Mouse (Mus musculus) gastrocnemius, adult 8-10 months (tissue): ENCODE measurements at regions not wholly inside any gene's neighbourhood (a gene's known extent, or its start where the extent isn't known, plus 50 kb on each side); places are given as distances from the start of the nearest gene placed in this dataset.
"Not testable (repeated sequence)": the region's sequence is repeated elsewhere in the genome, so short reads cannot be mapped to it uniquely, and the experiment has no call there.

Experiments used
- DNase-seq, 2 experiments: peaks; one replicate each; pipeline ENCODE4 v3.0.0; 2022; ENCODE audit warnings: low spot score in 2 of 2

DNA sequence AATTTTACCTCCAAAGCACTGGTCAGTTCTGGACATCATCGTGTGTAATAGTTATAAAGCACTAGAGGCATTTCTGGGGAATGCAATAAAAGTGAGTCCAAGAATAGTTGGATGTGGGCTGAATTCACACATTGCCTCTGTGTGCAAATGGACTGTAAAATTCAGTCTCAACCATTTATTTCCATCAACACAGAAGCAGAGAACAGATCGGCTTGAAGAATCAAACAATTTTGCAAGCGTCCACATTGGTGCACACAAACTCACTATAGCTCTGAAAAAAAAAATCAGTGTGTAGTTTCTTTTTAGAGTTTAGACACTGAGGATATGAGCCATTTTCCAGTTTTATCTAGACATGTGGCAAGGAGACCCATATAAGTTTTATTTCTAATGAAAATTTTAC lies 208.9 kb upstream of the Slc7a11 start:
- DNase-seq = no peak

DNA sequence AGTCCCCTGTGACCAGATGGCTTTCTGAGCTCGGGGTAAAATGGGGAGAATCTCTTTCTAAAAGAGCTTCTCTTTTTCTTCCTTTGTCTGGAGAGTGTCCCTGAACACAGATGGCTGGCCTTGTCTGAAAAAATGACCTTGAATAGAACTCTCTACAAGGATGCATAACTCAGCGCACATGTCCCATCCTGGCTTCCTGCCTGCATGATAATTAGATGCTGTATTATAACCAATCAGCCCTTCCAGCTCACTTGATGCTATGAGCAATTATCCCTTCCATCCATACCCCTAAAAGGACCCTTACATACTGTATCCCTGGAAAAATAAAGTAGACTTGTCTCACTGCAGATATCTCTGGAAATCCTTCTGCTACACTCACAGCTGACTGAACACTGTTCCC lies 199.7 kb upstream of the Slc7a11 start:
- DNase-seq = no peak

DNA sequence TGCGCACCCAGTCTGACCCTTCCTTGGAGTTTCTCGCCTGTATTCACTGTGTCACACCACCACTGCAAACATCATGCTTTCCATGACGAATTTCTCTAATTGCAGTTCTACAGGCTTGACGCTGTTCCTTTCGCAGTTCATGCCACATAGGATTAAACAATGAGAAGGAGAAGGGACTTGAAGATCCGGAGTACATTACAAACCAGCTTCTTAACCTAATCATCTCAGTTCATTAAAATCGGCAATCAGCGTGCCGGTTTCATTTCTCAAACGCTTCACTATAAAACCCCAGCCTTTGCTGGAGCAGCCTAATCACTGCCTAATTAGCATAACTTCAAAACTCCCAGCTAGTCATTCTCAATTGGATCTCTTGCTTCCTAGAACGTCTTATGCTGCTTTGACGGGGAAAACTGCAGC lies 196.5 kb upstream of the Slc7a11 start:
- DNase-seq = no peak

DNA sequence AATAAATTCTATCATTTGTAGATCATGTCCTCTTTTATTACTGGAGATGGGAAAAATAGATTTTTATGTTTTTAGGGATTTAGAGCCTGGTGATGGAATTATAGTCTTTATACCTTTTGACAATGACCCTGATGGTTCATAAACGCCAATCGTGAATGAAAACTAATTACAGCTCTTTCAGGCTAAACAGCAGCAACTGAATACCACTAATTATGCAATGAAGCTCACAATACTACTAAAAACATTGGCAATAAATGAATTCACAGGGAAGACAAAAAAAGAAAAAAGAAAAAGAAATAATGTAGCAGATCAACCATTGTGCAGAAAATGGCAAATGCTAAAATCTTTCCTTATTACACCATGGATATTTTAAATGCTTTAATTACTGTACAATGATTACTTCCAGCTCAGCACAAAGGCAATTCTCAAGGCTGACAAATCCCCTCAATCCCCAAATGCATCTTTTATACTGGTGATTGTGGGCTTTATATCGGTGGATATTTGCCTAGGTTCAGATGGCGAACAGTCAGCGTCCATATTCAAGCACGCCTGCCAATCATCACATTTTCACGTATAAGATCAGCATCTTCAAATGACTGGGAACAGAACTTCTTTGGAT lies 191.2 kb upstream of the Slc7a11 start:
- DNase-seq = no peak

DNA sequence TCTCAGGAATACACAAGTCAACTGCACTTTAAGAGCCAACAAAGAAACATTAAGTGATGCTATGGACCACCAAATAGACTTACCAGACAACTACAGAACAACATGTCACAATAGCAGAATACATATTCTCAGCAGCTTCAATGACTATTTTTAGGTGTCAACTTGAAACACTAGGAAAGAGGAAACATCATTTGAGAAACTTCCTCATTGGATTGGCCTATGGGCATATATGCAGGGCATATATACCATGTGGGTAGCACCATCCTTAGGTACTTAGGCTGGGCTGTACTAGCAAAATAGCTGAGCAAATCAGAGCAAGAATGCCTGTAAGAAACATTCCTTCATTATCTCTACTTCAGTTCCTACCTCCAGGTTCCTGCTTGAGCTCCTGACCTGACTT lies 187.9 kb upstream of the Slc7a11 start:
- no peak for DNase-seq

DNA sequence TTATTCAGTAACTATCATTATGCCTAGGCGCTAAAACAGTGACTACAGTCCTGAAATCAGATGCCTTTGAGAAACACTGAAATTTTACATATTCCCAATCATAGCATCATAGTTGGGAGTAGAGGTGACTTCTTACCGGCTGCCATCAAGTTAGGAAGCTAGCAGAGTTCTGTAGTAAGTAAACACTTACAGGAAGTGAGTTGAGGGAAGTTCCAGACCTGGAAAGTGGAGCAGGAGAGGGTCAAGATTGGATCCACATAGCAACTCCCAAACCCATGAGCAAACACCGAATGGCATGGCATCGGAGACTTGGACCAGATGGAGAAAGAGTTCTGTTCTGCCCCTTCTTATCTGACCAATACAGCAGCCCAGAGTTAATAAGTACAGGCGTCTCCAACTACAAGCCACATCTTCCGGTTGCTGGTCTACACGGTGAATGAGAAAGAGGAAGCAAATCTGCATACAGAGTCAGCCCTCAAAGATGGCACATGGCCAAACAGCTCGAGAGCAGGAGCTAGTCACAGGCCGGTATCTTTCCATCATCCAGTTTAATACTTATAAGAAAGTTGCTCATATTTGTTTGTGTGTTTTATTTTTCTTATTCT lies 184.8 kb upstream of the Slc7a11 start:
- DNase-seq = no peak

DNA sequence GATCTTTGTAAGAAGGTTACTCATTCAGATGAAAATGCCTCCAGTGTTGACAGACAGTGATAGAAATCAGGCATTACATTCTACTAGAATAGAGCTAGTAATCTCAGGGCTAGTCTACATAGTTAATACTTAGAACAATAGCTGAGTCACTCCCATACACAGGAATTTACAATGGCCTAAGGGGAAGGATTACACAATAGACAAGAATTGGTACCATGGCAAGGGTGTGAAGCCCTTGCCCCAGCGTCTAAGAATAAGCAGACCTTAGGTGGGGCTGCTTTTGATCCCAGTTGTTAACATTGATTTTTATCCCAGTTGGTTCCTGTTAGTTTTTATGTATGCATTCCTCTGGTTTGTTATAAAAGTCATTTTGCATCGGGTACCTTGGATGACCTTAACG lies 177.8 kb upstream of the Slc7a11 start:
- DNase-seq = not testable (repeated sequence)

DNA sequence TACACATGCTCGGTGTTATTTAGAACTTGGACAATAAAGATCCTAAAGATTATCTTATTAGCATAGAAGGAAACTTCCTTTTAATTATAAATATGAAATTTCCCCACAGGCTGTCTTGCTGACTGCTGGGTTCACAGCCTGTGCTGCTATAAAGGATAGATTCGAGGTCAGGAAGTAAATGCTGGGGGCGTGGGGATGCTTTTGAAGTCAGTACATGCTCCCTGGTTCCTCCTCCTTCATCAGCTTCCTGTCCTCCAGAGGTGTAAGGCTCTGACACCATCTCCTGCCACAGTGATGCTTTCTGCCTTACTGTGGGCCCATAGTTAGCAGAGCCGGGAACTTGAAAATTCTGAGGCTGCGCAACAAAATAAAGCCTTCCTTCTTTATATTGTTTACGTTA lies 175.6 kb upstream of the Slc7a11 start:
- no peak for DNase-seq

DNA sequence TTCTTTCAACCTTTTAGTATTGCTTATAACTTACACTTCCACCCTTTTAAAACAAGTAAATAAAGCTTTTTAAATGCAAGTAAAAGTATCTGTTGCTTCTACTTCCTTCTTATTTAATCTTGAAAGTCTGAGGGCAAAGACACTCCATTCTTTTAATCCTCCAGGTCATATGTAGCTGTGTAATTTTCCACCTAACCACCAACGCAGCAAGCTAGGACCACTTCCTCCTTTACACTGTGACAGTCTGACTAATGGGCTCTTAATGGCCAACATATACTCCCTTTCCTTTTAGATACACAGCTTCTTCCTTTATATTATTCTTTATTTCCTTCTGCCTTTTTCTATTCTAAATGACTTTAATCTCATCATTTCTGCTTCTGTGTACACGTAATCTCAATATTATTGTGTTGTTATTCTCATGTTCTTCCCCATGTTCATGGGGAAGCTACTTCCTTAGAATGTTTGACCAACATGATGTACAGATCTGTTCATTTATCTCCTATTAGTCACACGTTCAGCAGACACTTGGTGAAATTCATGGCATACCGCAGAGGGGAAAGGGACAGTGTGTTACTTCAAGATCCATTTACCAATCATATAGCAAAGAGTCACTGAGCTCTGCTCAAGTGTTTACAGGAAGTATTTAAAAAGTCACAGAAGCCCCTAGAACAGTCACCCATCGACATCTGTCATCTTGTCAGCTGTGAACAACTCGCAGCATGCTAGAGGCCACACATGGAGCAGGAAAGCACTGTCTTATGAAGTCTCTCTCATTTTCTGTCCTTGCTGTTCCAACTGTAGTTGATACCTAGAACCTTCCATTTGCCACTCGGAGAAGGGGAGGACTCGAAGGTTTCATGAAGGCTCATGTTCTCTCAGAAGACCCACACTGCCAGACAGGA lies 172.2 kb upstream of the Slc7a11 start:
- DNase-seq = no peak

DNA sequence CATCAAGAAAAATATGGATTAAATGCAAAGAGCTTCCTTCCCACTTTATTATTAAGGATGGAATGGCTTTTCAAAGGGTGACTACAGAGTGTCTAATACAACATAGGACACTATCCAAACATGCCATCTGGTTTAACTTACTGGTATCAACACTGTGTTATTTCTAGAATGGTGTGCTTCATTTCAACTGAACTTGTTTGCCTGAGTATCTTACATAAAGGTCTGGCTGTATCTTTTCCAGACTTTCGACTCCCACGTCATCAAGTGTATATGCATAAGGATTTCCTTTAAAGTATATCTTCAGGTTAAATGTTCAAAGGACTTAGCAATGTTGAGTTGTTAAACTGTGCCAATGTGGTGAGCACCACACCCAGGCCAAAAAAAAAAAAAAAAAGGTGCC lies 169.6 kb upstream of the Slc7a11 start:
- no peak for DNase-seq

DNA sequence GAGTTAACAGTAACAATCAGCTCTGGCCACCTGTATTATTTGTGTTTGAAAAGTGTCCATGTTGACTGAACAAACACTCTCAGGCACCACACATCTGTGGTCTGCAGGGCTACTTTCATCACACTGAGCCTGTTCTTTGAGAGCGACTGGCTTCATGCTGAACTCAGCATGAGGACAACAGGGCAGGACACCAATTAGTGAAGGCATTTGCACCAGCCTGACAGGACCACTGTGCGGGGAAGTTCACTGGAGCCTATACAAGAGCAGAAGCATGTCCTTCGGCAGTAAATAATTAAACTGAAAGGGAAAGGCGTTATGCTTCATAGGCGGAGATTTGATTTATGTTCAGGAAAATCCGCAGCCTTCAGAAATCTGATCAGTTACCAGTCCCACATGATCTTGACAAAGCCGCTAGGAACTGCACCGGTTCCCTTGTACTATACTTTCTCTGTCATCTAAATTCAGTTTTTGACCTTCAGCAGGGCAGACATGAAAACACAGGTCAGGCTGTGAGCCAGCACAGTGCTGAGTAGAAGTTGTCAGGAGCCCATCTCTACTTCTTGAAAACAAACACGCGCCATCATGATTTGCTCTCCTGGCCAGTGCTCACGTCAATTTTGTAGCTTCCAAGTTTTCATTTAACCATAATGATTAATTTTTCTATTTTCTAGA lies 166.1 kb upstream of the Slc7a11 start:
- DNase-seq = no peak

DNA sequence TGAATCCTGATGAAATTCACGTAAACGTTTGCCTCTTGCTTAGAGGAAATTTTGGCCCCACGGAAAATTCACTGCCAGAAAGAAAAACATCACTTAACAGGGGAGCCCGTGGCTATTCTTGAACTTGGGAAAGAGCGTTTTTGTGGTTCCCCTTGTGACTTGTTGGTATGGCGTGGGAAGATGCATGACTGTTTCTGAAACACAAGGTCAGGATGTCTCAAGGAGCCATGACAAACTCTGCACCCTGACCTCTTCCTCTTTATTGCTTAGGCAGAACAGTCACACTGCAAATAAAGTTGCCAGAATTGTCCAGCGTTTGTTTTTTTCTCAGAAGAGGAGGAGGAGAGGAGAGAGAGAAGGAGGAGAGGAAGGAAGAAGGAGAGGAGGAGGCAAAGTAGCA lies 164.3 kb upstream of the Slc7a11 start:
- no peak for DNase-seq

DNA sequence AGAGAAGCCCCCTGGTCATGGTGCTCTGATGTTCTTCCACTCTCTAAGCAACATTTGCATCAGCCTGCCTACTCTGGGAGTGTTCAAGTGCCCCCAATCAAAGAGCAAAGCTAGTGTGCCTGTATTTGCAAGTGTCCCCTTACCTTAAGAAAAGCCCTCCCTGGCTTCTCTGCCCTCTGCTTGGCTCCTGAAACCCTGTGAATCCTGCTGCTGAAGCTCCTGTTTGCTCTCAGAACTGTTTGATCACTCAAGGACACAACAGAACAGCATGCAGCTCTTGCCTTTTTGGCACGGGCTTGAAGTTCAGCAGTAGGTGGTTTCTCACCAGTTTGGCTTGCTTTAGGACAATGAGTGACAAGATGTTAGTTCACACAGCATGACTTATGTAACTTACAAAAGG lies 163.6 kb upstream of the Slc7a11 start:
- DNase-seq = no peak

DNA sequence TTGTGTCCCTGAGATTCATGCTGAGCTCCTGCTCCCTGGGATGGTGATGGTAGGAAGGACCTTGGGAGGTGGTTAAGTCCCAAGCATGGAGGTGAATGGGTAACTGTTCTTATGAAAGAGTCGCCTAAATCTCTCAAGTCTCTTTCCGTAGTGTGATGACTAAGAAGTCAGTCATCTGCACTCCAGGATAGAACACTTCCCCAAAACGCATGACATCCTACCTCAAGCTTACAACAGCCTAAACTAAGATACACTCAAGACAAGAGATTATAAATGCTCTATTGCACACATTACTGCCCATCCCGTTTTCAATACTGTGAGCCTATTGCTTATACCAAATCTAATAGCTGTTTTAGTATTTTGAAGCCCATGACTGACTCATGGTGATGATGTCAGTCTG lies 162.3 kb upstream of the Slc7a11 start:
- no peak for DNase-seq

DNA sequence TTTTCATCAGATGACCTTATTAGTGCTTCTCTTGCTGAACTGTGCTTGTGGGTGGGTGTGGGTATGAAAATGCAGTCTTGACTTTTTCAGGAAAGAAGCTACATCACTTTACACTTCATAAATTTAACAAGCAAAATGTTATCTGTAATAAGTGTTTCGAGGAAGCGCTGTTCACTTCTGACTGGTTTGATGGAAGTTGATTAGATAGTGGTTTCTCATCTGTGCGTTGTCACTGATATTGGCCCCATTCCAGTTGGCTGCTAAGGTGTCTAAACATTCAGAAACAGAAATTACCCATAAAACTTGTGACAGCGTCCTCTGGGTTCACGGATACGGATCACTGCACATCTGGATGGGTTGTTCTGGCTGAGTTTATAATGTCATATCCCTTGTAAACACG lies 159.8 kb upstream of the Slc7a11 start:
- DNase-seq = no peak

DNA sequence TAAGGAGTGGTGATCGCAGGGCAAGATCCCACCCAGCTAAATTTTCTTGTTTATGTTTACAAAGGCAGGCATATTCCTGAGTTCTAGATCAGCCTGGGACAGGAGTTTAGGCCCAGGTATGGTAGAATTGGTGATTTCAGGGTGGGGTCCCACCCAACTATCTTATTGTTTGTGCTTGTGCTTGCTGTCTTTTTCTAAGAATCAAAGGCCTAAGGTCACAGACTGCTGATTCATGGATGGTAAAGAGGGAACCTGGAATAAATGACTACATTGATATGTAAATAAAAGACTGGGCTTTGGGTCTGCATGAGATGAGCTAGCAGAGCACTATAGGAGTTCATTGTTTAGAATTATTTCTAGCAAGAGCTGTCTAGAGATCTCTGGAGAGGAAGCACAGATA lies 152.3 kb upstream of the Slc7a11 start:
- DNase-seq = no peak

DNA sequence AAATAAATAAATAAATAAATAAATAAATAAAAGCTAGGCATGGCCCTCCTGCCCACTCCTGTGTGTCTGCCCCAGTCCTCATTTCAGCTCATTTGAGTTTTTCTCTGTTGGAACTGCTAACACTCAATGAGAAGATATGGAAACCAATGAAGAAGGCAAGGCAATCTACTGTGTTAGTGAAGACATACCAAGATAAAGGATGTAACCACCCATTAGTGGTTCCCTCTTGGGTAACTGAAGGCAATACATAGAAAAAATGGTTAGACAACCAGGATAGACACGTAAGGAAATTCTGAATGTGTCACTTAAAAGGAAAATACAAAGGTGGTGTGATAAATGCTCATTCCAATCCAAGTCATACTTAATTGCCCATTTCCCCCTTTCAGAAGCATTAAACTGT lies 140.9 kb upstream of the Slc7a11 start:
- no peak for DNase-seq

DNA sequence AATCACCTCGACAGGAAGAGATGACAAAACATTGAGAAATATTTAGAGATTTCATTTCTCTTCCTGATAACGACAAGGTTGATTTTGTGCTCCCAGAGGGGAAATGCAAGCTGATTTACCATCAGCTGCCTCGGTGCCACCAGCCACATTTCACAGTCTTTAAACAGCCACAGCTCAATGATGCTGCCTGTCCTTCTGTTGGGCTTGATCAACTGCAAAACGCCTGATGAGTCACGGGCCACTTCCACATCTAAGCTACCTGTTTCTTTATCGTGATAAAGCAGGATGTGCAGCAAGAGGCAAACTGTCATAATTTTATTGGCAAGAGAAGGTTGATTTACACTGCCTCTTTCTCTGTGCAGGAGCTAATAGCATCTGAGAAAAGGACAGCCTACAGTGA lies 140.1 kb upstream of the Slc7a11 start:
- no peak for DNase-seq

DNA sequence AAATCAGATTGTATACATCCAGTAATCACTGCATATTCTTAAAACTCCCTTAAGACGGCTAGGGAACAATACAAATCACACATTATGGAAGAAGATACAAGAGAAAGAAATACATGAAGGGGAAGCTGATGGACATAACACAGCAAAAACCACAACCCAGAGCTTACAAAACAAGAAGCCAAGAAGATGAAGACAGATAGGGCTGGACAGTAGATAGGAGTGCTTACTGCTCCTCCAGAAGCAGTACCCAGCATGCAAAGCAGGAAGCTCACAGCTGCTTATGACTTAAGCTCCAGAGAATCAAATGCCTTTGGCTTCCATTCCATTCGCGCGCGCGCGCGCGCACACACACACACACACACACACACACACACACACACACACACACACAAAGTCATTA lies 131.0 kb upstream of the Slc7a11 start:
- DNase-seq = no peak

DNA sequence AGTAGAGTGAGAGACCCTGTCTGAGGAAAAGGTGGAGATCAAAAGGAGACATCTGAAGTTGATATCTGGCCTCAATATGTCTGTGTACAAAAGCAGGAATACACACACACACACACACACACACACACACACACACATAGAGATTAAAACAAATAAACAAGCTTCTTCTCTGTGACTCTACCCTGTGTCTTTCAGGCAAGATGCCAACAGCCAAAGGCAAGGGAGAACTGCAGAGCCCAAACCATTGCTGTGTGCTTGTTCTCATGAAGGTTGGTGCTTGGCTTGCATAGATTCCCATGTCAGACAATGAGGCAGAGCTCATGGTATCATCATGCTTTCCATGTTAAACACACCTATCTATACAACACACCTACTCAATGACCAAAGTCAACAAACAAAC lies 126.6 kb upstream of the Slc7a11 start:
- no peak for DNase-seq

DNA sequence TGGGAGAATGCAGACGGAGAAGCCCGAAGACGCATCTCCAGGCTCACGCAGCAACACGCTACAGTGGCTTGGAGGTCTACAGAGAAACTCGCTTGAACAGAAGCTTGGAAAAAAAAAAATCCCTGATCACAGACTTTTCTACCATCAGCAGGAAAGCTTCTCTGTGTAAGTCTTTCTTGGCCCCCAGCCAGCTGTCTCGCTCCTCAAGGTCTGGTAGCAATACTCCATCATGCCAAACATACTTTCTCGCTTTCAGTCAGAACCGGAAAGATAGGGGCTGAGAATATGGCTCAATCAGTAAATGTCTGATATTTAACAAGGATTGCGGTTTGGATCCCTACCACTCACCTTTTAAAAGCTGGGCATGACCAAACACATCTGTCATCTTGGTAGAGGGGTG lies 126.2 kb upstream of the Slc7a11 start:
- DNase-seq = peak in 1 of 2 experiments; percentile 3

DNA sequence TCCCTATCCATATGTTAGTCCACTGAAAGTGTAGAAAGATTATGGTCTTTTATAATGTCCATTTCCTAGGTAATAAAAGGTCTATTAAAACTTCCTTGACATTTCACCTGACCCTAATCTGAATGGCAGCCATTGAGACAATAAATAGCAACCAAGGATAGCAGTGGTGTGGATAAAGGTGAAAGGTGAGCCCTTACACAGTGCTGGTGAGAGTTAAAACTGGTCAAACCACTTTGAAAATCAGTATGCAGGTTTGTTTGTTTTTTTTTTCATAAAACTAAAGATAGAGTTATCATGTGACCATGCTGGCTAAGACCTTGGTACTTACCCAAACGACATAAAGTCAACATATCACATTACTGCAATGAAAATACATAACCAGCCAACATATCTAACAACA lies 110.7 kb upstream of the Slc7a11 start:
- no peak for DNase-seq
